Mouse (Mus musculus): ENCODE measurements at regions not wholly inside any gene's neighbourhood (a gene's known extent, or its start where the extent isn't known, plus 50 kb on each side); places are given as distances from the start of the nearest gene placed in this dataset.

DNA sequence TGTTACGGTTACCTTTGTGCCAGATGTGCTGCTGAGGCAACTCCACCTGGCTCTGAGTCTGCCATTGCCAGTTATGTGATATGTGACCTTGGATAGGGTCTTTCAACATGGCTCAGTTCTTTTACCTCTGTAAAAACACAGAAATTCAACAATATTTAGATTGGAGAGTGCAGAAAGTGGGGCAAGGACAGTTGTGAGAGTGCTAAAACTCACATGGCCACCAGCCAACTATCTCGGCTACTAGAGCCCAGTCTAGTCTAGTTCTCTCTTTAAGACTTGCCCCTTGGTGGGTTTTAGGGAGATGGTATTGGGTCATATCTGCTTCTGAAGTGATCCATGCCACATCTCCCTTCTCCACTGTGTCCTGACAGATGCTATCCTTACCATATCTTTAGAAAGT lies 233.0 kb downstream of the Phf14 start:
- DNase-seq (ENCODE audit: low spot score in 2 of 2): no peak

DNA sequence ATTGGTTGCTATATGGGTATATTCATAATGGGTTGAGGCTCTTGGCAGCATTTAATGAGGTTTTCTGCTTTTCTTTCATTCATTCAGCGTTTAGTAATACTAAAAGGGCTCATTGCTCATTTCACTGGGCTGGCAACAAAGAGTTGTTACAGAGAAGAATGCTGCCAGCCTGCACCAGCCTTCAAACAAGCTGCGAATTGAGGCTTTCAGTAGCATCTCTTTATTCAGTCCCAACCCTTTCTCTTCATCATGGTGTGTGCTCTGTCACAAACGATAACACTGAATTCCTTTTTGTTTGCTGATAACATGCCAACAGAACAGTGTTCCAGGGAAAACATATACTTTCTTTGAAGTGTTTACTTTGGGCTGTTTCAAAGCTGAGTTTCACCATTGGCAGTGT lies 237.6 kb downstream of the Phf14 start:
- no peak for DNase-seq (ENCODE audit: low spot score in 2 of 2)

DNA sequence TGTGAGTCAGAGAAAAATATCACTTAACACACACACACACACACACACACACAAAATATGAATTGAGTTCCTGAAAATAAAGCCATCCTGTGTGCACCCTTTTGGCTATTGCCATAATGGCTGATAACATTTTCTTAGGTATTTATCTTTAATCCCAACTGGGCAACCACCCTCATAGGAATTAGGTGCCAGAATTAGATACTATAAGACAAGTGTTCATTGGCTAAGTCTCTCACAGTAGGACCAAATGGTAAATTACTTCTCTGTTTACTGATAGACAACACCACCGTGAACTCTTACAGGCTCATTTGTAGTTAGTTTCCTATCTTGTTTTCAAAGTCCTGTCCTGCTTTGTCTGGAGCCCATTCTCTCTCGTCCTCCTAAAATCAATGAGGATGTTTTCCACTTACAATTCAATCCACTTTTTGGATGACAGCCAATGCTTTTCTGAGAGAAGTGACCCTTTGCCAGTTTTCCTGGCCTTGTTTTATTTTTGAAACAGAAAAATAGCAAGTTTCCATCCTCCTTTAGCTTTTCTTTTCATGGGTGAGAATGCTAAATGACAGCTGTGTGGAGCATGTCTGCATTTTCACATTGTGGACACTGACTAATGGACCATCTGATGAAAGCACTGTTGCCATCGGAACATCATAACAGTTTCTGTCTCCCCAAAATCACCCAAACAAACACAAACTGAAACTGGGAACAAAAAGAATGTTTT lies 243.2 kb downstream of the Phf14 start:
- no peak for DNase-seq (ENCODE audit: low spot score in 2 of 2)

DNA sequence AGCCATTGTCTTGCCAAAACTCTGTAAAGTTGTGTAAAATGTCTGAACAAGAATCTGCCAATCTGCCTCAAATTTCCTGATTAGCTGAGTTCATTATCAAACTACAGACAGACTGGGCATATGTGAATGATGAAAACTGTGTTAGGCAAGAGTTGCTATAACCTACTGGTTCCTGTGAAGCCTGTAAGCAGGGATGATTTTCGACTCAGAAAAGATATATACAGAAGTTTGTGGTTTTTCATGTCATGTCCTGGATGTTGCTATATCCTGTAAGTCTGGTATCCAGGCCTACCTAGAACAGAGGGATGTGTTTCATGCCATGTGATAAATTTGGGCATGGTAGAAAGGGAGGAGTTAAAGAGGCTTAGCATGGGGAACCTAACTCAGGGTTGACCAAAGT lies 256.4 kb downstream of the Phf14 start:
- no peak for DNase-seq (ENCODE audit: low spot score in 2 of 2)

DNA sequence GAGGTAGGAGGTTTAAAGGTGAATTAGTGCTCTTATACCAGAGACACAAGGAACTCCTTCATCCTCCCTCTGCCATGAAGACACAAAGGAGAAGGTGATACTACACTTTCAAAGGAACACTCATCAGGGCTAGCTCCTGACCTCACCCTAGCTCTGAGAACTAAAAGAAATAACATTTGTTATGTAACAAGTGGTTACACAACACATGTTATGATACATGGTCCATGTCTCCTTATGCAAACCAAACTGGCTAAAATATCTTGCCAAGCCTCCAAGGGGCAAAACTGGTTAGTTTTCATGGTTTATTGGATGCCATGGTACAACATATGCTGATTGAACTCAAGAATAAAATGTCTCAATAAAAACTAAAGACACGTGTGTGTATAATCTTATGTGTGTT lies 260.9 kb downstream of the Phf14 start:
- DNase-seq (ENCODE audit: low spot score in 2 of 2): no peak

DNA sequence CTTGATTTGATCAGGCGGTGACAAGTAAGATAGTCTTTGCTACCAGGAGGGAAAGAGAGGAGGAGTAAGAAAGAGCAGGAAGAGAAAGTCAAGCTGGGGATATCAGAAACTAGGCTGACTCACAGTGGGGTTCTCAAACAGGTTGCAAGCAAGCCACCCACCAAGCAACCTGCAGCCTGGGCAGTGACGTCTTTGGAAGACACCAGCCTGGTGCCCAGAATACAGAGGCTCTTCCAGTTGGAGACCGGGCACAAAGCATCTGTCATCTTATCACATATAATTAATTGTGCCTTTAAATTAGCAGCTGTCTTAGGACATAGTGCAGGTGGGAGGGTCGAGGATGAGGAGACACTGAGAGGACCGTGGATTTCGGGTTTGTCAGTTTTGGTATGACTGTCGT lies 261.8 kb downstream of the Phf14 start:
- DNase-seq (ENCODE audit: low spot score in 2 of 2): no peak

DNA sequence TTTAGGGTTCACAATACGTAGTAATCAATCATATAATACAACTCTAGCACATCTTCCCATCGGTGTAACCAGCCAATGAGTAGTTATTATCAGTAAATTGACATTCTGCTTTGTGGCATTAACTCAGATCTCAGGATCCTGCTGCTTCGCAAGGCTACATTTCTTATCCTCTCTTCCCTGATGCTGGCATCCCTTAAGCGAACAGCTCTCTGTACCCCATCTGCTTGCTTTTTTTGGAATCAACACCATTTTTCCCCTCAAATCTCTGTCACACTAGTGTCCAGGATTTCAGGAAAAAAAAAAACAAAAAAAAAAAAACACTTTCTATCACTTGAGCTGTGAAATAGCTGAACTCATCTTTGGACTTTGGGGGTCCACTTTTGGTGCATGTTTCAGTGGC lies 263.1 kb downstream of the Phf14 start:
- no peak for DNase-seq (ENCODE audit: low spot score in 2 of 2)

DNA sequence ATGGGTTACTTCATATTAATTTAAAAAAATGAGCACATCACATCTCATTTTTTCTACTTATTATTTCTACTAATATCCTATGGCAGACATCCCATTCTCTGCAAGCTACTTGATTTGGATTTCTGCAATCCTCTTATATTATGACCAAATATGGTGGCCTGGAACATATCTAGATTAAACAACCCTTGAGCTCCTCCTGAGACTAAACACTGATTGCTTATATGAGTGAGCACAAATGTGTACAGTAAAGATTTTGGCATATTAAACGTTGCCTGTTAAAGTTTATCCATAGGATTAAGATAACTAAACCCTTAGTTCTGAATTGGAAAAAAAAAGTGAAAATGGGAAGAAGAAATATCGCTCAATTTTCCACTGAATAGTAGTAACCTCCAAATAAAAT lies 263.6 kb downstream of the Phf14 start:
- DNase-seq (ENCODE audit: low spot score in 2 of 2): no peak

DNA sequence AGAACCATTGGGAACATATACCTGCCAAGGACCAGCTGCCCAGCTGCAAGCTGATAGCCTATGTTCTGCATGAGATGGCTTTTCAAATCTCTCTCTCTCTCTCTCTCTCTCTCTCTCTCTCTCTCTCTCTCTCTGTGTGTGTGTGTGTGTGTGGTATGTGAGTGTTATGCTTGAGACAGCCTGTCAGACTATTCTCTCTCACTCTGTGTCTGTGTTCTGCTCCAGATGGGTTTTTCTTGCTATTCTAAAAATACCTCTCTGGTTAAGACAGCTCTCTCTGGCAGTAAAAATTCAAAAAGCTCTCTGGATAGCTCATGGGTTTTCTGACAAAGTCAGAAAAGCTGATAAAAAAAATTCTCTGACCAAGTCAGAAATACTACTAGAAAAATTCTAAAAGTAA lies 270.4 kb downstream of the Phf14 start:
- peak in 1 of 2 experiments; percentile 51 for DNase-seq (ENCODE audit: low spot score in 2 of 2)

DNA sequence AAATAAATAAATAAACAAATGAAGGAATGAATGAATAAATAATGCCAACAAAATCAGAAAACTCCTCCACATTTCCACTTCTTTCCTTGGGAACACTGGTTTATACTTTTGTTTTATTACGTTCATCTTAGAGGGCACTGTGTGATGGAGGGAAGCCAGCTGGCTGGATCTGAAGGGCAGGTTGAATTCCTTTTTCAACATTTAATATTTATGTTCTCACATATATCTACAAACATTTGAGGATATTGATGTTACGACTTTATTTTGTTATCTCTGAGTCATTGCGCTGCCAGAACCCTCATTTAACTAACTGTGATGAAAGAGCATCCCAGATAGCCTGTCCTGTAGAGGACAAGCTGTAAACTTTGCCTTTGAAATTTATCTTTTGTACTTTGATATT lies 273.3 kb downstream of the Phf14 start:
- DNase-seq (ENCODE audit: low spot score in 2 of 2): no peak

DNA sequence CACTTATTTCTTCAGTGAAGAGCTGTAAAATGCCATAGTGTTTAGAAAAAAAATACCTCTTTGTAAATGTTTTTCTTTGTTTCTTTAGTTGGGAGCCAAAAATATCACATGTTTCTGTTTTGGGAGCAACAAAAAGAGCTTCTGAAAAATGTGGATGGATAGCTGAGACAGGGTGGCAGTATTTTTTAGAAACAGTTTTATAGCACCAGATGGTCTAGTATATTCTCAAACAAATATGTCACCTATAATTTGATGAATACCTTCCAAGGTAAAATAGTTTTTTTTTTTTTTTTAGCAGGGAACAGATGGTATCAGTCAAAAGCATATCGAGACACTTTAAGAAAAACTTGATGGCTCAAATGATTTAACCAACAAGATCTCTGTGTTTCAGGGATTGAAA lies 302.6 kb downstream of the Phf14 start:
- DNase-seq (ENCODE audit: low spot score in 2 of 2): no peak

DNA sequence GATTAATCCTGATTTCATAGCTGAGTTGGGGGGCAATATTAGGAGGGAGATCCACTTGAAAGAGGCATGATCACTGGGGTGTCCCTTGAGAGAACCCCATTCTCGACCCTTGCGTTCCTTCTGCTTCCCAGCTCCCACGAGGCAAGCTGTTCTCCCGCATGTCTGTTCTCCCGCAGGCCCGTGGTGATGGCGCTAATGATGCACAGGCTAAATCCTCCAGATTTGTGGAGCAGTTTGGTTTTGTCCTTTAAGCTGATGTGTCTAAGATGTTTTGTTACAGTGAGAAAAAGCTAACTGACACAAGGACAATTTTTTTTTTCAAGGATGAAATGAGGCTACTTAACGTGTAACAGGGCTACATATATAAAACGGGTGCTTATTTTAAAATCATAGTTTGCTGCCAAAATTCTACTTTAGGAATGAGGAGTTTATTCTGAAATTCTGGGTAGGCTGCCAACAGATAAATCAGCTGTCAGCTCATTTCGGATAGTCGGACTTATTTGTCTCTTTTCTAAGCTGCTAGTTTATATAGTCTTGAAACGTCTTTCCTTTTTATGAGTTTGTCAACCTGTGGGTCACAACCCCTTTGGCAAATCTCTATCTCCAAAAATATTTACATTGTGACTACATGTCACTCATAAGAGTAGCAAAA lies 307.0 kb downstream of the Phf14 start:
- DNase-seq (ENCODE audit: low spot score in 2 of 2): peak in 1 of 2 experiments; percentile 11

DNA sequence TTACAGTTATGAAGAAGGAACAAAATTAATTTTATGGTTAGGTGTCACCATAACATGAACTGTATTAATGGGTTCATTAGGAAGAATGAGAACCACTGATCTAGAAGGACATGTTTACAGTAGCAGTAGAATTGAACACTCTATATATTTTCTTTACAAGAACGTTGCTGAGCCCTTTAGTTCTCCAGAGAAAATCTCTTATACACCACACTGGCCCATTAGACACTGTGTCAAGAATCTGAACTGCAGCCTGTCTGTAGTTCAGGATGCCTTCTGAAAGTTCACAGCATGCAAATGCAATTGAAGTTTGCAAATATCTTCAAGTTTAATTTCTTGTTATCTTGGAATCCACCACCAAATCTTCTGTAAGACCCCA lies 307.6 kb downstream of the Phf14 start:
- DNase-seq (ENCODE audit: low spot score in 2 of 2): no peak

DNA sequence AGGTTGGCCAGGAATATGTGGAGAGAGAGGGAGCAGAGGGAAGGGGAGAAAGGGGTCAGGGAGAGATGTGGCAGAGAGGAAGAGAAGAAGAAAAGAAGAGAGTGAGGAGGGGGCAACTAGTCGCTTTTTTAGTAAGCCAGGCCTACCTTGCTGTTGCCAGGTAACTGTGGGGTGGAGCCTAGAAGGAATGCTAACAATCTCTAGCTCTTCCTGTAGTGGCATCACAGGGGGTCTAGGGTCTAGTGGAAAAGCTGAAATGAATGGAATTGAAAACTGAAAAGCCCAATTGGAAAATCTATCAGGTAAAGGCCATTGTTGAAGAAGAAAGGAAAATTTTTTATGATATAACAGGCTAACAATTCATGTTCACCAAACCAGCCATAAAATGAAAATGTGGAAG lies 336.5 kb downstream of the Phf14 start:
- no peak for DNase-seq (ENCODE audit: low spot score in 2 of 2)

DNA sequence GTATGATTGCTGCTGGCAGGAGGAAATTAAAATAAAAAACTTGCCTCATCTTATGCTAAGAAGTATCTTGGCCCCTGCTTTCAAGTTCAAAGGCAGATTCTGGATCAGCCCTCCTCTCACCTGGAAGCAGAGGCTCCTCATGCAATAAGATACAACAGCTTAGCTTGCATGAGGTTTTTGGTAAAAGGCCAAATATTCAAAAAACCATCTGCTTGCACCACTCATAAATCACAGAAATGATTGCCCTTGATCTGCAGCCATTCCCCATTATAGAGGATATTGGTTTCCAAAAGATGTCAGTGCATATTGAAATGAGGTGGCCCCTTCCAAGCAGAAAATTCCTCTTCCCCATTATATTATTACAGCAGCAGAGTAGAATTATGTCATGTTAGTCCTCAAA lies 340.4 kb downstream of the Phf14 start:
- no peak for DNase-seq (ENCODE audit: low spot score in 2 of 2)

DNA sequence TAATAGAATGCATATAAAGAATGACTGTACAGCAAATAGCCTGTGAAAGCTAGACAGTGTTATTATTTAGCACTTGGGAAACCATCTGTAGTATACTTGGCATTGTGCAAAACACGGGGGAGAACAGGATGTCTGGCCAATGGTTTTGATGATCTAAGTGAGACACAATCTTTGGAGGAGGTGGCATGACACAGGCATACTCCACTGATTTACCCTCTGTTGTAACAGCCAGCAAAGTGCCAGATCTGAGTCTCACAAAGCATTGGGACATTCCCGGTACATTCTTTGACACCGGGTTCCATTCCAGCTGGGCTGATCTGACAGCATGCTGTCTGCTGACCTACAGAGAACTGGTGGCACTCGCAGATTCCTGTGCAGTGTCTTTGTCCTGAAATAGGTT lies 341.0 kb downstream of the Phf14 start:
- DNase-seq (ENCODE audit: low spot score in 2 of 2): peak; percentile 15 to 68

DNA sequence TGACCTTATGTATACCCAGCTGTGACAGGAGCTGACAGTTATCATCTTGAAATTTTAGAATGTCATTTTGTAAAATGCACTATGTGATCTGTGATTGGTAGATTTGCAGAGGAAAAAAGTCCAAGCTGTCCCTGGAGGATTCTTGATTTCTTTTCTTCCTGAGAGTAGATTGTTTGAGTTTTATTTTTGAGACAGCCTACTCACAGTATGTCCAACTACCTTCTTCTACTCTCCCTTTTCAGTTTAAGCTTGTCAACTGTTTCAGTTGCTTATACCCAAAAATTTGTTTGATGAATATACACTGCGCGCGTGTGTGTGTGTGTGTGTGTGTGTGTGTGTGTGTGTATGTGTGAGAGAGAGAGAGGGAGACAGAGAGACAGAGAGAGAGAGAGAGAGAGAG lies 346.9 kb downstream of the Phf14 start:
- DNase-seq (ENCODE audit: low spot score in 2 of 2): no peak

DNA sequence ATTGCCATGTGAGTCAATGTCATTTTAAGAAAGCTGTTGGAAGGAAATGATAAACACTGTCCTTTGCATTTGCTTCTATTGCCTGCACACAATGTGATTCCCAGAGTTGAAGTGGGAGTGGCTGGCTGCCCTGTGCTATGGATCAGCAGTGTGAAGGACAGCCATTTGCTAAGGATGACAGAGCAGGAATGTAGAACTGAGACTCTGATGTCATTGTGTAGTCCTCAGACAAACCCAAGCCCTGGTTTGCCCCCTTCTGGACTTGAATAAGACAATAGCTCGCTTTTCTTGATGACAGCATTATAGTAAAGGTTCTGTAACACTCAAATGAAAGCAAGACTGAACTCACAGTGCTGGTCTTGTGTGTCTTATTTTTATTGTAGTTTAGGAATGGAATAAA lies 347.8 kb downstream of the Phf14 start:
- DNase-seq (ENCODE audit: low spot score in 2 of 2): no peak

DNA sequence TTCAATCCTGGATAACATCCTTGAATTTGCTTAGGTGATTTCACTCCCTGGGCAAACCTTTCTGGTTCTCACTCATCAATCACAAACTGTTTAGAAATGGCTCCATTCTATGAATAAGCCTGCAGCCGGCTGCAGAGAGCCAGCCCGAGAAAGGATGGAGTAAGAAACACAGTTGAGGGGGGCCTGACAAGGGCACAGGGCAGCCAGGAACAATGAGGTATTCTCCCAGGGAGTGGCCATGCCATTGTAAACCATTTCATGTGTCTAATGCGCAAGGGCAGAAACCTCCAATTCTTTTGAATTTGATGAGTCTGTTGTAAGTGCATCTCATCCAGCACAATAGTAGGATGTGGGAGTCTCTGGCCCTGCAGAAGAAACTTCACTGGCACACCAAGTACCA lies 350.7 kb downstream of the Phf14 start:
- DNase-seq (ENCODE audit: low spot score in 2 of 2): no peak

DNA sequence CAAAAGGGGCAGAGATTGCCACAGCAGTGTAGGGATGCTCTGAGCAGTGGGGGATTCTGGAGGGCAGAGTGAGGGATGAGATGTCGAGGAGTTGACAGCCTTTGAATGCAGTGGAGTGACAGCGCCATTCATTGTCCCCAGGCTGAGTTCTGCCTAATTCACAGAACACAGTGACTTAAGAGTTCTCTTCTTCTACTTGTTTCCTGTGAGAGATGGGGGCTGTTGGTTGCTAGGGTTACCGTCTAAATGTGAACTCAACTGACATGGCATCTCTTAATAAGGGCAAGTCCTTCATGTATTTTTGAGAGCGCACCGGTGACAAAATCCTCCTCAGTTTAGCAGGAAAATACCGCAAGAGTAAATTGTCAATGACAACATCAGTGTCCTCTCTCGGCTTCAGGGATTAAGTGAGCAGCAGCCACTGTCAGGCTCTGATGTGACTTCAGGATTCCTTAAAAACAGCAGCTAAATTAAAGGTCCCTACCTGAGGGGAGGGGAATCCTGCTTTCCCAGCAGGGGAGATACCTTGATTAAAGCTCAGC lies 351.4 kb downstream of the Phf14 start:
- DNase-seq (ENCODE audit: low spot score in 2 of 2): no peak

DNA sequence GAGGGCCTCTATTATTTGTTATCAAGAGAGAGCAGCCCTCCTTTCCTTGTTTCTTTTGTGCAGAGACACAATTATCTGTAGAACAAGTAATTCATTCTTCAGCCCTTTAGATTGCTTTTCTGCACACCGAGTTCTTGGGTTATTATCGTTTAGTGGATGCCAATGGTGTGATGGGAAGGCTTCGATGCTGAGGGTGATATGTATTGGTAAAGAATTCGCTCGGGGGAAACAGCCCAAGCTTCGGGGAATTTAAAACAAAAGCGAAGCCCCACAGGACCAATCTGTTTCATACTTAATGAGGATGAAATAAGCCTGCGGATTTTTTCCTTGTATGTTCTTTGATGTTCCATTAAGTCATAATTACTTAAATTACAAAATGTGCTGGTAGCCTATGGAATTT lies 352.0 kb downstream of the Phf14 start:
- DNase-seq (ENCODE audit: low spot score in 2 of 2): no peak

DNA sequence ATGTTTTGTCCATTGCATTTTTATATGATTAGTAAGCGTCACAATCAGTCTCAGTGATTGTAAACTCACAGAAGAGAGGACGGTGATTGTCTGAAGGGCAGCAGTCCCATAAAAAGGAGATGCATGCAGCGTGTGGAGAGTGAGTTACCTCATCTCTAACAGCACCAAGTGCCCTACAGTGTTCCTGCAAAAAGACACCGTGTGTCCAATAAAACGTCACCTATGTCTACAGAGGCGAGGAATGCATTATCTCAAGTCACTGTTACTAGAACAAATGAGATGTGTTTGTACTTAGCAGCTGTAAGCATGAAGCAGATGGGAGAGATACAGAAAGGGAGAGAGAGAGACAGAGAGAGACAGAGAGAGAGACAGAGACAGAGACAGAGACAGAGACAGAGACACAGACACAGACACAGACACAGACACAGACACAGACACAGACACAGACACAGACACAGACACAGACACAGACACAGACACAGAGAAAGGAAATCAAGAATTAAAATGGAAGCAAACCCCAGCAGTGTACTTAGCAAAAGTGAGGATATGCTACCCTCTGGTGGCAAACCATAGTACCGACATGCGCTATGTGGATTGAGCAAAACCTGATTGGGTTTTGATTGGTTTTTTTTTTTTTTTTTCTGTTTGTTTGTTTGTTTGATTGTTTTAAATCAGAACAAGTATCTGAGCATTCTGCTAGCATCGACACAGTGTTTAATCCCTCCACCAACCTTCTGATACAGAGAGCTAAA lies 352.9 kb downstream of the Phf14 start:
- peak; percentile 25 to 68 for DNase-seq (ENCODE audit: low spot score in 2 of 2)

Data from frontal cortex, postnatal 36 days (tissue).